Mouse (Mus musculus) neural tube, embryonic 15.5 days (tissue): ENCODE data around the gene Trpm2. TPM values are rescaled to one million over a fixed set of nuclear protein-coding genes. Genes with fewer than 3 reads are reported as not detected.
"Not testable (repeated sequence)": the region's sequence is repeated elsewhere in the genome, so short reads cannot be mapped to it uniquely, and the experiment has no call there.

Experiments used
- ATAC-seq: fragments of 200-750 bp; cut with Nextera tagmentation; 2 replicates; pipeline ENCODE4 v1.8.0; 2017; ENCODE audit warnings: mild to moderate bottlenecking, moderate TSS enrichment, moderate library complexity; ENCODE audit not compliant: low FRiP score
- H3K27ac ChIP-seq: fragments of 300-500 bp; sonication (generic); replicated peaks from 2 replicates; pipeline ENCODE4 v1.5.1; 2015; ENCODE audit warnings: mild to moderate bottlenecking, inconsistent platforms
- H3K27me3 ChIP-seq: fragments of 300-500 bp; sonication (generic); replicated peaks from 2 replicates; pipeline ENCODE4 v1.6.1; 2015; ENCODE audit warnings: inconsistent platforms
- H3K36me3 ChIP-seq: fragments of 300-500 bp; sonication (generic); 2 replicates; pipeline ENCODE4 v1.6.1; 2015; ENCODE audit warnings: inconsistent platforms
- H3K4me1 ChIP-seq: fragments of 300-500 bp; sonication (generic); 2 replicates; pipeline ENCODE4 v1.6.1; 2015; ENCODE audit warnings: inconsistent platforms
- H3K4me2 ChIP-seq: fragments of 300-500 bp; sonication (generic); 2 replicates; pipeline ENCODE4 v1.6.1; 2015; ENCODE audit warnings: inconsistent platforms, mild to moderate bottlenecking, moderate library complexity
- H3K4me3 ChIP-seq: fragments of 300-500 bp; sonication (generic); replicated peaks from 2 replicates; pipeline ENCODE4 v1.5.1; 2015; ENCODE audit warnings: mild to moderate bottlenecking, inconsistent platforms
- H3K9ac ChIP-seq: fragments of 300-500 bp; sonication (generic); replicated peaks from 2 replicates; pipeline ENCODE4 v1.6.1; 2015; ENCODE audit warnings: mild to moderate bottlenecking, inconsistent platforms
- H3K9me3 ChIP-seq: fragments of 300-500 bp; sonication (generic); replicated peaks from 2 replicates; pipeline ENCODE4 v1.6.1; 2016; ENCODE audit warnings: inconsistent platforms
- WGBS: fragments of 180-500 bp; shearing (Covaris S2); methylation state at CpG from one replicate; pipeline ENCODE4 v1.1.7; 2015; ENCODE audit warnings: mixed read lengths; 5-methylcytosine and 5-hydroxymethylcytosine counted together
- polyA plus RNA-seq: library from polyadenylated mRNA; unstranded; fragments of >200 nt; fragmentation: Nextera tagmentation; extraction: Ambion mirVana; gene quantifications from 2 replicates; pipeline ENCODE4 v1.2.1, GENCODE M21; 2015

Trpm2 gene
- 8.1 and 9.5 TPM in 2 replicates for polyA plus RNA-seq

- peak within 1 kb of the TSS; percentile 5 for H3K27ac ChIP-seq
These were observed at the start of gene Trpm2 for GRCm38 (mm10) chr10:77970481-77970880. Gene Trpm2, minus strand, starts transcription at chr10:77970563.

GRCm38 (mm10) chr10:78019984-78020383 lies 49.6 kb upstream of the Trpm2 start:
- WGBS = 99% methylated on average over 6 of the region's 11 CpGs
- H3K4me2 ChIP-seq = not testable (repeated sequence)

More at GRCm38 (mm10) chr10:77970481-77970880, at the start of gene Trpm2:
- Histone ChIP-seq H3K4me2 (peak within 1 kb of the TSS; percentile 83), H3K9ac (peak within 1 kb of the TSS; percentile 38; the same call in 1 of the 2 replicates), H3K4me1 (peaks cover 17% of the 10 kb centered on the region), H3K27me3 (peaks cover 19% of the 10 kb centered on the region), H3K9me3 (no peaks in the 10 kb centered on the region), H3K36me3 (no peaks in the 10 kb centered on the region), H3K4me3 (peak within 1 kb of the TSS; percentile 47)
- 89% methylated on average over 6 of the region's 6 CpGs for WGBS
- no peak for ATAC-seq

GRCm38 (mm10) chr10:78019291-78019690 lies 48.9 kb upstream of the Trpm2 start:
- ATAC-seq = no peak
- H3K4me3 ChIP-seq = no peak overlapping the region

More at GRCm38 (mm10) chr10:78019984-78020383, 49.6 kb upstream of the Trpm2 start:
- not testable (repeated sequence) for H3K9me3 ChIP-seq, H3K4me3 ChIP-seq, H3K36me3 ChIP-seq, H3K27me3 ChIP-seq, H3K27ac ChIP-seq, H3K9ac ChIP-seq, H3K4me1 ChIP-seq, ATAC-seq

GRCm38 (mm10) chr10:78018797-78019203 lies 48.4 kb upstream of the Trpm2 start:
- H3K36me3 ChIP-seq = no peaks in the 10 kb centered on the region
- peak overlapping the region; percentile 35 for H3K4me3 ChIP-seq
- no peak overlapping the region for H3K27ac ChIP-seq
- H3K9ac ChIP-seq = no peak overlapping the region
- H3K4me1 ChIP-seq = no peaks in the 10 kb centered on the region
- H3K4me2 ChIP-seq = peak overlapping the region; percentile 67
- WGBS = 16% methylated on average over 19 of the region's 19 CpGs
- ATAC-seq = peak; percentile 72
- H3K9me3 ChIP-seq = no peaks in the 10 kb centered on the region
- H3K27me3 ChIP-seq = no peaks in the 10 kb centered on the region

More at GRCm38 (mm10) chr10:78019291-78019690, 48.9 kb upstream of the Trpm2 start:
- Histone ChIP-seq H3K27ac (no peak overlapping the region), H3K9me3 (no peaks in the 10 kb centered on the region), H3K36me3 (no peaks in the 10 kb centered on the region), H3K4me2 (0 out of 2 replicates have a peak overlapping the region, but pooled peaks have one; percentile 67), H3K27me3 (no peaks in the 10 kb centered on the region), H3K9ac (no peak overlapping the region), H3K4me1 (no peaks in the 10 kb centered on the region)
- WGBS = 78% methylated on average over 4 of the region's 4 CpGs

- Histone ChIP-seq H3K27ac (no peak overlapping the region), H3K27me3 (no peaks in the 10 kb centered on the region), H3K9ac (no peak overlapping the region), H3K4me3 (no peak overlapping the region), H3K4me2 (no peak overlapping the region), H3K4me1 (no peaks in the 10 kb centered on the region), H3K36me3 (no peaks in the 10 kb centered on the region), H3K9me3 (no peaks in the 10 kb centered on the region)
- ATAC-seq = no peak
- WGBS = 50% methylated on average over 5 of the region's 5 CpGs
These were observed 46.0 kb upstream of the Trpm2 start for GRCm38 (mm10) chr10:78016366-78016765.

- WGBS = 100% methylated on average over 1 of the region's 1 CpGs
- ATAC-seq = no peak
These were observed 45.1 kb upstream of the Trpm2 start for GRCm38 (mm10) chr10:78015489-78015888.

GRCm38 (mm10) chr10:78012661-78013495 lies 42.5 kb upstream of the Trpm2 start:
- no peak overlapping the region for H3K4me3 ChIP-seq
- no peak overlapping the region for H3K27ac ChIP-seq
- WGBS = 94% methylated on average over 18 of the region's 18 CpGs
- H3K36me3 ChIP-seq = no peaks in the 10 kb centered on the region
- H3K4me1 ChIP-seq = peaks cover 18% of the 10 kb centered on the region
- no peaks in the 10 kb centered on the region for H3K27me3 ChIP-seq
- ATAC-seq = no peak
- no peak overlapping the region for H3K4me2 ChIP-seq
- H3K9ac ChIP-seq = no peak overlapping the region
- no peaks in the 10 kb centered on the region for H3K9me3 ChIP-seq

More at GRCm38 (mm10) chr10:78015489-78015888, 45.1 kb upstream of the Trpm2 start:
- peaks cover under 1% of the 10 kb centered on the region; the same call in 1 of the 2 replicates for H3K4me1 ChIP-seq
- H3K9ac ChIP-seq = no peak overlapping the region
- no peak overlapping the region for H3K4me3 ChIP-seq
- no peaks in the 10 kb centered on the region for H3K27me3 ChIP-seq
- H3K27ac ChIP-seq = no peak overlapping the region
- no peaks in the 10 kb centered on the region for H3K36me3 ChIP-seq
- no peaks in the 10 kb centered on the region for H3K9me3 ChIP-seq
- H3K4me2 ChIP-seq = no peak overlapping the region

- 97% methylated on average over 5 of the region's 5 CpGs for WGBS
- not testable (repeated sequence) for H3K4me3 ChIP-seq, H3K9ac ChIP-seq, H3K36me3 ChIP-seq, H3K4me2 ChIP-seq, ATAC-seq, H3K9me3 ChIP-seq, H3K27me3 ChIP-seq, H3K27ac ChIP-seq
- peaks cover 36% of the 10 kb centered on the region for H3K4me1 ChIP-seq
These were observed 40.8 kb upstream of the Trpm2 start for GRCm38 (mm10) chr10:78011116-78011515.

GRCm38 (mm10) chr10:78010335-78010734 lies 40.0 kb upstream of the Trpm2 start:
- H3K27ac ChIP-seq = no peak overlapping the region
- H3K36me3 ChIP-seq = no peaks in the 10 kb centered on the region
- no peak for ATAC-seq
- peak overlapping the region; percentile 81 for H3K4me2 ChIP-seq
- H3K4me3 ChIP-seq = no peak overlapping the region
- H3K4me1 ChIP-seq = peaks cover 43% of the 10 kb centered on the region
- no peak overlapping the region for H3K9ac ChIP-seq
- H3K9me3 ChIP-seq = no peaks in the 10 kb centered on the region
- no peaks in the 10 kb centered on the region for H3K27me3 ChIP-seq
- WGBS = 18% methylated on average over 10 of the region's 10 CpGs

GRCm38 (mm10) chr10:78009945-78010293 lies 39.6 kb upstream of the Trpm2 start, which contains the start of gene Pfkl:
Gene Pfkl, minus strand, starts transcription at chr10:78010083.
- Histone ChIP-seq H3K36me3 (no peaks in the 10 kb centered on the region), H3K9me3 (no peaks in the 10 kb centered on the region)
- WGBS = 1% methylated on average over 9 of the region's 9 CpGs

GRCm38 (mm10) chr10:78009184-78009944 lies 39.0 kb upstream of the Trpm2 start:
- under 1% methylated on average over 59 of the region's 59 CpGs for WGBS
- Histone ChIP-seq H3K4me1 (peaks cover 43% of the 10 kb centered on the region), H3K36me3 (peaks cover 4% of the 10 kb centered on the region; the same call in 1 of the 2 replicates), H3K27me3 (no peaks in the 10 kb centered on the region), H3K9me3 (no peaks in the 10 kb centered on the region), H3K4me3 (peak overlapping the region; percentile 88), H3K9ac (peak overlapping the region; percentile 94), H3K4me2 (peak overlapping the region; percentile 81), H3K27ac (peak overlapping the region; percentile 96)
- peak; percentile 97 for ATAC-seq

More at GRCm38 (mm10) chr10:78009945-78010293, 39.6 kb upstream of the Trpm2 start, which contains the start of gene Pfkl:
- Histone ChIP-seq H3K27me3 (no peaks in the 10 kb centered on the region), H3K4me2 (peak within 1 kb of the TSS; percentile 81), H3K27ac (peak within 1 kb of the TSS; percentile 96), H3K9ac (peak within 1 kb of the TSS; percentile 94), H3K4me3 (peak within 1 kb of the TSS; percentile 88), H3K4me1 (peaks cover 43% of the 10 kb centered on the region)
- no peak for ATAC-seq
